Mouse (Mus musculus) embryonic facial prominence, embryonic 10.5 days (tissue): ENCODE results near the gene Rere. TPM values are rescaled to one million over a fixed set of nuclear protein-coding genes. Genes with fewer than 3 reads are reported as not detected.

ENCODE experiments used
- DNase-seq: peaks from one replicate; pipeline ENCODE4 v3.0.0-alpha.2; 2017; ENCODE audit warnings: low spot score
- H3K27ac ChIP-seq: fragments of 300-500 bp; sonication (generic); replicated peaks from 2 replicates; pipeline ENCODE4 v1.5.1; 2016; ENCODE audit warnings: mild to moderate bottlenecking
- H3K27me3 ChIP-seq: fragments of 300-500 bp; sonication (generic); replicated peaks from 2 replicates; pipeline ENCODE4 v1.6.1; 2016; ENCODE audit warnings: low read depth, mild to moderate bottlenecking; ENCODE audit not compliant: poor library complexity, severe bottlenecking
- H3K36me3 ChIP-seq: fragments of 300-500 bp; sonication (generic); replicated peaks from 2 replicates; pipeline ENCODE4 v1.6.1; 2016; ENCODE audit warnings: mild to moderate bottlenecking, moderate library complexity
- H3K4me1 ChIP-seq: fragments of 300-500 bp; sonication (generic); 2 replicates; pipeline ENCODE4 v1.6.1; 2016
- H3K4me3 ChIP-seq: fragments of 300-500 bp; sonication (generic); 2 replicates; pipeline ENCODE4 v1.5.1; 2016; ENCODE audit warnings: mild to moderate bottlenecking, moderate library complexity
- H3K9me3 ChIP-seq: fragments of 300-500 bp; sonication (generic); 2 replicates; pipeline ENCODE4 v1.6.1; 2016; ENCODE audit warnings: mild to moderate bottlenecking
- WGBS: fragments of 180-500 bp; shearing (Covaris S2); methylation state at CpG from one replicate; pipeline ENCODE4 v1.1.7; 2016; 5-methylcytosine and 5-hydroxymethylcytosine counted together
- polyA plus RNA-seq: library from polyadenylated mRNA; unstranded; fragments of >200 nt; fragmentation: Nextera tagmentation; extraction: Ambion mirVana; gene quantifications from 2 replicates; pipeline ENCODE4 v1.2.1, GENCODE M21; 2016

Rere gene
- polyA plus RNA-seq, 1 experiment from 2014 or later: 26.1 TPM

GRCm38 (mm10) chr4:150406821-150407220, 125.4 kb downstream of the Rere start:
- Histone ChIP-seq H3K27me3 (no peaks in the 10 kb centered on the region), H3K4me3 (no peak overlapping the region), H3K27ac (no peak overlapping the region), H3K36me3 (peaks cover 57% of the 10 kb centered on the region), H3K4me1 (peaks cover 45% of the 10 kb centered on the region), H3K9me3 (no peaks in the 10 kb centered on the region)
- DNase-seq: no peak
- 91% methylated on average over 6 of the region's 6 CpGs for WGBS

- H3K27ac ChIP-seq: no peak overlapping the region
- H3K4me3 ChIP-seq: no peak overlapping the region
- no peaks in the 10 kb centered on the region for H3K27me3 ChIP-seq
- 84% methylated on average over 5 of the region's 5 CpGs for WGBS
- H3K9me3 ChIP-seq: no peaks in the 10 kb centered on the region
- H3K4me1 ChIP-seq: peaks cover 4% of the 10 kb centered on the region; the same call in 1 of the 2 replicates
- DNase-seq: no peak
- peaks cover 61% of the 10 kb centered on the region for H3K36me3 ChIP-seq
These were observed 132.8 kb downstream of the Rere start for GRCm38 (mm10) chr4:150414296-150414695.

GRCm38 (mm10) chr4:150414759-150415158, 133.3 kb downstream of the Rere start:
- H3K4me3 ChIP-seq: no peak overlapping the region
- peaks cover 4% of the 10 kb centered on the region; the same call in 1 of the 2 replicates for H3K4me1 ChIP-seq
- H3K27me3 ChIP-seq: no peaks in the 10 kb centered on the region
- no peak overlapping the region for H3K27ac ChIP-seq
- 96% methylated on average over 1 of the region's 1 CpGs for WGBS
- H3K9me3 ChIP-seq: no peaks in the 10 kb centered on the region
- peaks cover 56% of the 10 kb centered on the region for H3K36me3 ChIP-seq
- no peak for DNase-seq

- 80% methylated on average over 10 of the region's 10 CpGs for WGBS
- H3K4me1 ChIP-seq: peaks cover 4% of the 10 kb centered on the region; the same call in 1 of the 2 replicates
- H3K9me3 ChIP-seq: no peaks in the 10 kb centered on the region
- no peaks in the 10 kb centered on the region for H3K27me3 ChIP-seq
- H3K36me3 ChIP-seq: peaks cover 53% of the 10 kb centered on the region
- no peak for DNase-seq
- H3K27ac ChIP-seq: no peak overlapping the region
- no peak overlapping the region for H3K4me3 ChIP-seq
These were observed 134.0 kb downstream of the Rere start for GRCm38 (mm10) chr4:150415227-150415969.

GRCm38 (mm10) chr4:150420576-150421263, 139.3 kb downstream of the Rere start:
- DNase-seq: no peak
- H3K36me3 ChIP-seq: peaks cover 47% of the 10 kb centered on the region
- no peak overlapping the region for H3K4me3 ChIP-seq
- no peaks in the 10 kb centered on the region for H3K9me3 ChIP-seq
- H3K27me3 ChIP-seq: no peaks in the 10 kb centered on the region
- WGBS: 89% methylated on average over 10 of the region's 10 CpGs
- H3K27ac ChIP-seq: no peak overlapping the region
- peaks cover 6% of the 10 kb centered on the region for H3K4me1 ChIP-seq

- H3K36me3 ChIP-seq: peaks cover 59% of the 10 kb centered on the region
- no peak for DNase-seq
- no peaks in the 10 kb centered on the region for H3K27me3 ChIP-seq
- peaks cover 36% of the 10 kb centered on the region for H3K4me1 ChIP-seq
- H3K9me3 ChIP-seq: no peaks in the 10 kb centered on the region
- peak overlapping the region; percentile 65 for H3K27ac ChIP-seq
- WGBS: 59% methylated on average over 8 of the region's 8 CpGs
- H3K4me3 ChIP-seq: no peak overlapping the region
These were observed 144.8 kb downstream of the Rere start for GRCm38 (mm10) chr4:150426098-150426879.

- no peak overlapping the region for H3K4me3 ChIP-seq
These were observed 145.5 kb downstream of the Rere start for GRCm38 (mm10) chr4:150426880-150427476.

GRCm38 (mm10) chr4:150428762-150429161, 147.3 kb downstream of the Rere start:
- peaks cover 36% of the 10 kb centered on the region for H3K4me1 ChIP-seq
- H3K27me3 ChIP-seq: no peaks in the 10 kb centered on the region
- H3K9me3 ChIP-seq: no peaks in the 10 kb centered on the region
- H3K36me3 ChIP-seq: peaks cover 60% of the 10 kb centered on the region
- WGBS: 77% methylated on average over 4 of the region's 4 CpGs
- DNase-seq: no peak
- H3K4me3 ChIP-seq: no peak overlapping the region
- no peak overlapping the region for H3K27ac ChIP-seq

More at GRCm38 (mm10) chr4:150426880-150427476, 145.5 kb downstream of the Rere start:
- Histone ChIP-seq H3K27me3 (no peaks in the 10 kb centered on the region), H3K9me3 (no peaks in the 10 kb centered on the region), H3K27ac (peak overlapping the region; percentile 65), H3K4me1 (peaks cover 36% of the 10 kb centered on the region), H3K36me3 (peaks cover 59% of the 10 kb centered on the region)
- no peak for DNase-seq
- WGBS: 58% methylated on average over 5 of the region's 5 CpGs

- DNase-seq: no peak
- Histone ChIP-seq H3K36me3 (peaks cover 58% of the 10 kb centered on the region), H3K4me1 (peaks cover 5% of the 10 kb centered on the region; the same call in 1 of the 2 replicates), H3K27me3 (no peaks in the 10 kb centered on the region), H3K4me3 (no peak overlapping the region), H3K27ac (no peak overlapping the region), H3K9me3 (no peaks in the 10 kb centered on the region)
- 93% methylated on average over 5 of the region's 5 CpGs for WGBS
These were observed 152.6 kb downstream of the Rere start for GRCm38 (mm10) chr4:150433827-150434574.

- H3K36me3 ChIP-seq: peaks cover 59% of the 10 kb centered on the region
- no peak overlapping the region for H3K4me3 ChIP-seq
- no peaks in the 10 kb centered on the region for H3K9me3 ChIP-seq
- no peak for DNase-seq
- H3K27me3 ChIP-seq: no peaks in the 10 kb centered on the region
- WGBS: 93% methylated on average over 5 of the region's 5 CpGs
- 0 out of 2 replicates have a peak, but pooled peaks cover 6% of the 10 kb centered on the region for H3K4me1 ChIP-seq
- H3K27ac ChIP-seq: no peak overlapping the region
These were observed 154.1 kb downstream of the Rere start for GRCm38 (mm10) chr4:150435590-150435989.

GRCm38 (mm10) chr4:150438621-150439020, 157.2 kb downstream of the Rere start:
- H3K4me1 ChIP-seq: peaks cover 14% of the 10 kb centered on the region
- H3K4me3 ChIP-seq: no peak overlapping the region
- peaks cover 54% of the 10 kb centered on the region for H3K36me3 ChIP-seq
- no peaks in the 10 kb centered on the region for H3K27me3 ChIP-seq
- WGBS: 87% methylated on average over 6 of the region's 6 CpGs
- DNase-seq: no peak
- H3K27ac ChIP-seq: no peak overlapping the region
- H3K9me3 ChIP-seq: no peaks in the 10 kb centered on the region
